Mouse (Mus musculus): Measurements from ENCODE around the gene Mnat1.

Mnat1 gene

DNA sequence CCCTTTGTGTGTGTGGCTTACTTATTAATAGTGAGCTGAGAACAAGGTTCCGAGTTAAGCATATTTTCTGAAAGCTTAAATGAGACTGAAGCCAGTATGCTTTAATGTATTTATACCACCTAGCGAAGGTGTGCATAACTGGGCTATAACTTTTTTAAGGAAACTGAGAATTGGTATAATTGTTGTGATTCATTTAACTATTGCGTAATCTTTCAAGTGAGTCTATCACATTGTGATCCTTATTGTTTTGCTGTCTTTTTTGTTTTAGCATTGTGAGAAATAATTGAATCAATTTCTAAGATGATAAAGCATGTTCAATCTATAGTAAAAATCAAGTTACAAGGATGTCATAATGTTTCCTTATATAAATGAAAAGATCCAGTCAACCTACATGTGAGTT, 104.9 kb downstream of the Mnat1 start:
- in situ Hi-C loops (cut with MboI, MseI) = no loop called here

- in situ Hi-C loops (cut with MboI, MseI) = no loop called here
Measured at GRCm38 (mm10) chr12:73230196-73230595, 106.7 kb downstream of the Mnat1 start.

GRCm38 (mm10) chr12:73231552-73231951, 108.0 kb downstream of the Mnat1 start:
- in situ Hi-C loops (cut with MboI, MseI) = no loop called here

GRCm38 (mm10) chr12:73232586-73232985, 109.1 kb downstream of the Mnat1 start:
- in situ Hi-C loops (cut with MboI, MseI) = no loop called here

DNA sequence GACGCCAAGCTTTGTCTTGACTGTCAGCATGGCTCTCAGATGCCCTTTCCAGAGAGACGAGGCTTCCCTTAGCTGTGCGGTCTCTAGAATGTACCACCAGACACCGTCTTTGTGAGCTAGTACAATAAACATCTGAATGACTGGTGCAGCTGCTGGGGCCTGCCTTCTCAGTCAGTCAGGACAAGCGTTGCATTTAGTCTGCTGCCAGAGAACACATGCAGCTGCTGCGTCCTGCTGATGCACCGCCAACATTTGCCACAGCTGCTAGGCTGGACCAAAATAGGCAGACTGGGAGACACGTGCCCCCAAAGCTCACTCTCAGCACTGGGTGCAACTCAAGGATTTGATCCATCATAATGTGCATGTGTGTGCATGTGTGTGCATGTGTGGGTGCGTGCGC, 118.4 kb downstream of the Mnat1 start:
- in situ Hi-C loops (cut with MboI, MseI) = no loop called here

GRCm38 (mm10) chr12:73245687-73246086, 122.2 kb downstream of the Mnat1 start:
- in situ Hi-C loops (cut with MboI, MseI) = no loop called here

GRCm38 (mm10) chr12:73255006-73255405, 131.5 kb downstream of the Mnat1 start:
- in situ Hi-C loops (cut with MboI, MseI) = no loop called here

DNA sequence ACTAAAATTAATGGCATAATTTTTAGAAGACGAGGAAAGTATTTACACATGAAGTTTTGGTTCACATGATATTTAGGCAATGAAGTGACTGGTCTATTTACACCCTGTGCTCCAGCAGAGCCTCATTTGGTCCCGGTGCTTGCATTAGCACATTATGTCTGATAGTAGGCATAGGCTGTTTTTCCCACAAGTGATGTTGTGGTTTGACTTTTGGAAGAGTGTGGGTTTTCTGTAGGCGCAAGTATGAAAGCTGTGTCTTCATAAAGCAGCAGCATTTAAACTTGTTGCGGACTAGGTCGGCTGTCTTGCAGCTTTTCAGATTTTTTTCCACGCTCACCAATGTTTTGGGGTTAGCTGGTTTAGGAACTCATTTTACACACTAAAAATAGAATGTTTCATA, 135.8 kb downstream of the Mnat1 start:
- in situ Hi-C loops (cut with MboI, MseI) = no loop called here

DNA sequence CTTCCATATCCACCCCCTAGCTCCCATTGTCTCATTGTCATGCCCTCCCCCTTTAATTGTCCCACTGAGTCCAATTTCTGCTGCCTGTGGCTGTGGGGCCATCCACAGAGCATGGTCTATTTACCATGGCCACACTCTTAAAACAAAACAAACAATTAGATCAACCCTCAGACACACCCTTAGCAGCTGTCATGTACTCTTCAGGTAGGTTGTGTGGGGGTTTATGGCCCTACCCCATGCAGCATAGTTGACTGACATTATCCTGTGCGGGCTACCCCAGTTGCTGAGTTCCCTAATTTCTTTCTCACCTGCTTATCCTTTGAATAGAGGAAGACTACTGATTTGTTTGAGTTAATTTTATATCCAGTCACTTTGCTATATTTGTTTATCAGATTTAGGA, 136.8 kb downstream of the Mnat1 start:
- in situ Hi-C loops (cut with MboI, MseI) = no loop called here

GRCm38 (mm10) chr12:73265381-73265978, 142.0 kb downstream of the Mnat1 start:
- in situ Hi-C loops (cut with MboI, MseI) = no loop called here

DNA sequence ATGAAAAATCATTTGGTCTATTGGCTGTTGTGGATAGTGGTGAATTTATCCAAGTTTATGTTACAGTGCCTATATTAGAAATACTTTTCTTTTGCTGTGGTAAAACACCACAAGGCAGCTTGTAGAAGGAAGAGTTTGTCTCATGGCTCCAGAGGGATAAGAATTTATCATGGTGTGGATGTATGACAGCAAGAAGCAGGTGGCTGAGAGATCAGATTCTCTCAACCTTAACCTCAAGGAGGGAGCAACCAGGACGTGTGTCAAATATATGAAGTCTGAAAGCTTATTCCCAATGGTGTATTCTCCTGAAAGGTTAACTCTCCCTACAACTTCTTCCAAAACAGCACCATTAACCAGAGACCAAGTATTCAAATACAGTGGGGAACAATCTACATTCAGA, 143.1 kb downstream of the Mnat1 start:
- in situ Hi-C loops (cut with MboI, MseI) = no loop called here

GRCm38 (mm10) chr12:73268497-73268896, 145.0 kb downstream of the Mnat1 start:
- in situ Hi-C loops (cut with MboI, MseI) = no loop called here

GRCm38 (mm10) chr12:73269531-73269930, 146.0 kb downstream of the Mnat1 start:
- in situ Hi-C loops (cut with MboI, MseI) = no loop called here

- in situ Hi-C loops (cut with MboI, MseI) = no loop called here
Measured at GRCm38 (mm10) chr12:73269933-73270332, 146.4 kb downstream of the Mnat1 start.

DNA sequence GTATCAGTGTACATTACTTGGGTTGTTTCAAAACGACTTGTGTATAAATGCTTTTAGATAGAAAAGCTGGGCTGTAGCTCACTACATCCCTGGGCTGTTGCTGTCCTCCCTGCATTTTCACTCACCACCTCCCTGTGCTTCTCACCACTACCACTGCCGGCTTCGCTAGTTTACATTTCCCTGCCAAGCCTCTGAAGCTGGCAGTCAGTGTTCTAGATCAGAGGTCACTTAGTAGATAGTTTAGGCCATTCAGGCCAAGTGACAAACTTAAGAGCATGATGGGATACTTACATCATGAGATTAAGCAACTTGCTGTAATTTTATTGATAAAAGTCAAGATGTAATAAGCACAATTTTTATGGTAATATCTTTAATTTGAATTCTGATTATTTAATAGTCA, 151.4 kb downstream of the Mnat1 start:
- in situ Hi-C loops (cut with MboI, MseI) = no loop called here

DNA sequence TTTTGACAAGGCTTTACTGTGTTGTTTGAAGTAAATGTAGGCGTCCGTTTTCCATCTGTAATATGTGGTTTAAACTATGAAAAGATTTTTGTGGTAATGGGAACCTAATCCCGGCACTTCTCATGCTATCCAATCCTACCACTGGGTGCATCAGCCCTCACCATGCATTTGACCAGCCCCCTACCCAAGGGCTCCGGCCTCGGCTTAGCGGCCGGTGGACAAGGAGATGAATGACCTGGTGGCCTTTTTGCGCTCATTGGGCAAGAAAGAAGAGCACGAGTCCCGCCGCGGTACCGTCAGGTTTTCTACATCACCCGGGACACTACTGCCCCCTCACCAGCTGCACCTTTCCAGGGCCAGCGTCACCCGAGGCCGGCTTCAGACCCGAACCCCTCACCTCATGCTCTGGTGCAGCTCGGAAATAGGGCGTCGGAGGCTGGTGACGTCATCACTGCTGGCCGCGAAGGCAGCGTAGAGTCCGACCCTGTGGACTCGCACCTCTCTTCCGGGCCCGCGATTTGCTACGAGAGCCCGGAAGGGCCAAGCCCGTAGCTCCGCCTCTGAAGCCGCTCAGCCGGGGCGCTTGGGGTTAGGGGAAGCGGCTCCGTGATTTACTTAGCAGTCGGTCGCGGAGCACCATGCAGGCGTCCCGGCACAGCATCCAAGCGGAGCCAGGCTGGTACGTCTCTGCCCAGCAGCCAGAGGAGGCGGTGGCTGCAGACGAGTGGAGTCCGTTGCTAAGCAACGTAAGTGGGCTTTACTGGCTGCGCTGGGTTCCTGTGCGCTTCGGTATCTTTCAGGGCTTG, 163.0 kb downstream of the Mnat1 start, which contains the start of the genes Trmt5 and Slc38a6:
Gene Trmt5, minus strand, starts transcription at position 424 of the 806 bp plus-strand sequence.
Gene Slc38a6, plus strand, starts transcription at position 493 of the 806 bp plus-strand sequence.
- in situ Hi-C loops (cut with MboI, MseI) = loop anchor here (5.0 kb wide), 1 partner anchor 74 kb away; no protein-coding TSS in a partner anchor

DNA sequence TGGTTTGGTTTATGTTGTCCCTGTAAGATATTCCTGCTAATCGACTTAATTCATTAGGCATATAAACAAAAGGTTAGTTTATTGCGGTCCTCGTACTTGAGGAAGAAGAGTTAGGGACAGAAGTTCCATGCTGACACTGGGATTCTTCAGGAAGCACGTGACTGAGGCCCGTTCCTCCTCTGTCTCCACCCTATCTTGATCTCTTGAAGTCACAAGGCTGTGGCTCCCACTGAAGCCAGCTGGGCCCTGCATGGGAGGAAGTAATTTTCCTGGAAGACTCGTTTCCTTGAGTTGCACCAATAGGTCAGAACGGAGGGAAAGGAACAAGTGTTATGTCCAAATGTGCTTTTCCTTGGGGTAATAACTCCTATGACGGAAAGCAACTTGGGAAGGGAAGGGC, 164.1 kb downstream of the Mnat1 start:
- in situ Hi-C loops (cut with MboI, MseI) = loop anchor here (5.0 kb wide), 1 partner anchor 75 kb away; no protein-coding TSS in a partner anchor

DNA sequence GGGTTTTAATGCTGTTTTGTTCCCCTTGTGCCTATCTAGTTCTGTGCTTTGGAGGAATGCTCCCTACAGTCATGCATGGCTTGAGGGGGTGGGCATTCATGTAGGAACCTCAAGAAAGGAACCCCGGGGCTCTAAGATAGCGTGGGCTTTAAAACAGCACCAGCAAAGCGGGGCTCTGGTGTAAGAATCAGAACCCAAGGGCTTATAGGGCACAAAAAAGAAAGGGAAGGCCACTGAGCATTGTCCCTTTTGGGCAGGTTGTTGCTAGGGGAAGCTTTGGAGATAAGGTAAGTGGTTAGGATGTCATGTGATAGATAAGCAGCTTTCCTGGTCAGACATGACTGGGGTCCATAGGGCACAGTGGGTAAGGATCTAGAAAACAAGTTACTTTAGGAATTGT, 165.1 kb downstream of the Mnat1 start:
- in situ Hi-C loops (cut with MboI, MseI) = loop anchor here (5.0 kb wide), 1 partner anchor 76 kb away; no protein-coding TSS in a partner anchor

DNA sequence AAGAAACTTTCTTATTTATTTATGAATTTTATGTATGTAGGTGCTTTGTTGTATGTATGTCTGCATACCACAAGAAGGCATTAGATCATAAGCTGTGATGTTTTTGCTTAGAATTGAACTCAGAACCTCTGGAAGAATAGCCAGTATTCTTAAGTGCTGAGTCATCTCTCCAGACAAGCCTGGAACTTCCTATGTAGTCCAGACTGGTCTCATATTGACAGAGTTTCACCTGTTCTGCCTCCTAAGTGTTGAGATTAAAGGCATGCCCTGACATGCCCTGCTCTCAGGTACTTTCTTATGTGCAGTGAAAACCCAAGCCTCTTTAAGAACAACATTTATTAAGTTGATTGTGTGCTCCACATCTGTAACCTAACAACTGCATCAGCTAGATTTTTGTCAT, 171.4 kb downstream of the Mnat1 start:
- in situ Hi-C loops (cut with MboI, MseI) = no loop called here

DNA sequence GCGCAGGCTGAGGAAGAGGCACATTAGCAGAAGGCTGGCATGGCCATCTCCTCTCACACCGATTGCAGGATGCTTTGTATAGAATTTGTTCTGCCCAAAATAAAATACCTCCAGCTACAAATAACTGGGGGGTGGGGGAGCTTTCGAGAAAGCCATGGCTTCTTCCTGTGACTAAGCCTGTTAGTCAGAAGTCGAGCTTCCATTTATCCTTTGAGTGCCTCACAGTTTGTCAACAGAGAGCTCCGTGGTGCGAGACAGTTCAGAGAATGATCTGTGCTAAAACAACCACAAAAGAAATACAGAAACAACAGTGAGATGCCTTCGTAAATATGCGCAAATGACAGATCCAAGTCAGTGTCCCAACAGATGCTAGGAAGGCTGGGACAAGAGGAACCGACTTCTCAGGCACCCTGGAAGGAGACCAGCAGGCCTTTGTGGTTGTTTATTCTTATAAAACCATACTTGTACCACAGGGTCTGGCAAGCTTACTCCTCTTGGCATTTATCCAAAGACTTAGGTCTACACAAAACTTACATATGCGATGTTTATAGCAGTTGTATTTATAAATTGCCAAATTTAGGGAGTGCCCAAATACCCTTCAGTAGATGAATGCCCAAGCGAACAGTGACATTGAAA, 172.1 kb downstream of the Mnat1 start:
- in situ Hi-C loops (cut with MboI, MseI) = no loop called here

DNA sequence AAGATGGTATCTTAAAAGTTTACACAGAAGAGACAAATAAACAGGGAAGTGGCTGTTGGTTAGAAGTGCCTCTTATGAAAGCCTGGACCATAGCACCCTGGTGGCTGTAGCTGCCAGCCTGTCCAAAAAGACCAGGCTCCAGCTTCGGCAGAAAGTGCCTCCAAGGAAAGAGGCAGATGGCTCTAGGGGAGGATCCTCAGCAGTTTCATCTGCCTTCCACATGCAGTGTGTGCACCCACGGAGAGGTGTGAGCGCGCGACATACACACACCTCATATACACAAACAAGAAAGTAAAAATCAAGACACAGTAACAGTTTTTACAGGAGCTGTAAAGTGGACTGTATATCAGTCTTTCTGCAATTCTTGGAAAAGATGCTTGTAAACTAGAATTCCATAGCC, 175.1 kb downstream of the Mnat1 start:
- in situ Hi-C loops (cut with MboI, MseI) = no loop called here

- in situ Hi-C loops (cut with MboI, MseI) = no loop called here
Measured at GRCm38 (mm10) chr12:73300531-73300930, 177.0 kb downstream of the Mnat1 start.

- in situ Hi-C loops (cut with MboI, MseI) = no loop called here
Measured at GRCm38 (mm10) chr12:73304636-73305035, 181.1 kb downstream of the Mnat1 start.

All from T-helper 1 cell (primary cell).